Mouse (Mus musculus): ENCODE data around the gene Add2.

The Add2 gene

DNA sequence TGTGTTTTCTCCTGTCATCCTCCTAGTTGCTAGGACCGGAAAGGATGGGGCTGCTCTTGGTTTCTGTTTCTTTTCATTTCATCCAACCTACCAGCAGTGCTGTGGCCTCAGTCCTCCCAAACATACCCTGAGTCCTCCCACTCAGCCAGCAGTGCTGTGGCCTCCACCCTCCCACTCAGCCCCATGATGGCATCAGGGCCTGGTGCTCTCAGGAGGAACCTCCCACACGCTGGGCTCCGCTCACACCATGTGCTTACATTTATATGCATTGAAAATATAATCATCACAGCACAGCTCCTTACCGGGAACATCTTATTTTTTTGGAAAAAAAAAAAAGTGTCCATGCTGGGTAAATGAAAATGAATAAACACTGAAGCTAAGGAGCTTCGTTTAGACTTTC is 20.0 kb downstream of the Add2 start:
- no peak for DNase-seq (ENCODE audit: low spot score)

DNA sequence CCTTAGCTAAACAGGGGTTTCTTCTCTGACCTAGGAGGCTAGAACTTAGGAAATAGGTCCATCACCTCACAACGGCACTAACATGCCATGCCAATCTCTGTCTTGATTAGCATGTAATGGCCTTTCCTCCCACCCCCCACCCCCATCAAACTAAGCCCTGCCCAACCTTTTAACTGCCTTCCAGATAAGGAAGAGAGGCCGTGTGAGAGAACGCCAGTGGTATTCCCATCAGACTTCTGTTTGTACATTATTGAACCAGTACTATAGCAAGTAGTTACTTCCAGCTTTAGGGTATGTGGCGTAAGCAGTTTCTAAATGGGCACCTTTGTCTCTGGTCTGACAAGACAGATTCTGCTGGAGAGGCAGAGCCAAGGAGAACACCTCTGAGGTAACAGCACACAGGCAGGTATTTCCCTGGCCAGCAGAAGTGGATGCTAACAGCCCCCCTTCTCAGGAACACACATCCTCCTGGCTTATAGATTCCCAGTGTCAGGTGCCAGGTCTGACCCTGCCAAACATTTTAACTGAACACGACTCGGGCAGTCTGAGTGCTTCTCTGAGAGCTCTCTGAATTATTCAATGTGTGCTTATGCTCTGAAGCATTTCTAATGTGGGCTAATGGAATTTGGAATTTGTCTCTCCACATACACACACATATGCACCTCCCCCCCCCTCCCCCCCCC is 22.2 kb downstream of the Add2 start:
- DNase-seq (ENCODE audit: low spot score): no peak

DNA sequence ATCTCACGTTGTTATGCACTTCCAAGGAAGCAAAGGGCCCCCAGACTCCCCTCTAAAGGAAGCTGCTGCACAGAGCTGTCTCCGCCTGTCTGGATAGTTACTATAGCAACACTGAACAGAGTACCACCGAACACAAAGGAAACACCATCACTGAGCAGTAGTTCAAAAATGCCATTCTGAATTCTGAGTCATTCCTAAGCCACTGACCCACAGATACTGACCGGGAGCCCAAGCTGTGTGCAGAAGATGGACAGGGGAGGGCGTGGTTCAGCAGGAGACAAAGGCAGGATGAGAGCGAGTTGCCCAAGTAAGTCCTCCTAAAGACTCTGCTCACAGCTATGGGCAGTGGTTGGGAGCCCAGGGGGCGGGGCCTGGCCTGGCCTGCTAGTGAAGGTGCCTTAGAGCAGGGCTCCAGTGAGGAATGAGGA is 23.6 kb downstream of the Add2 start:
- DNase-seq (ENCODE audit: low spot score): no peak

DNA sequence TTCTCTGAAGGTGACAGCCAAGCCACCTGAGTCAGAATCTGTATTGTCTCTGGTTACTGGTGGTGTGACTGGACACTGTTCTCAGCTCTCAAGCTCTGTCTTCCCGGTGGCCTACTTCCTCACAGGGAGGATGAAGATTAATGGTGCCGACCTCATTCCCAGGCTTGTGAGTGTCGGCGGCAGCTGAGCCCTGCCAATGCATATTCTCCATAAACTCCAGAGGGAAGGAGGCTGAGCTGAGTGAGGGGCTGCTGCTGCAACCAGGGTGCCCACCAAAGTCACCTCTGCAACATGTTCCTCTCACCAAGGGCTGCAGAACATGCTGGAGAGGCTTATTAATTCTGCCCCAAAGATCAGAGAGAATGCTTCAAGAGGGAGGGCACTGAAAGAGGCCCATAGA is 24.1 kb downstream of the Add2 start:
- DNase-seq (ENCODE audit: low spot score): no peak

DNA sequence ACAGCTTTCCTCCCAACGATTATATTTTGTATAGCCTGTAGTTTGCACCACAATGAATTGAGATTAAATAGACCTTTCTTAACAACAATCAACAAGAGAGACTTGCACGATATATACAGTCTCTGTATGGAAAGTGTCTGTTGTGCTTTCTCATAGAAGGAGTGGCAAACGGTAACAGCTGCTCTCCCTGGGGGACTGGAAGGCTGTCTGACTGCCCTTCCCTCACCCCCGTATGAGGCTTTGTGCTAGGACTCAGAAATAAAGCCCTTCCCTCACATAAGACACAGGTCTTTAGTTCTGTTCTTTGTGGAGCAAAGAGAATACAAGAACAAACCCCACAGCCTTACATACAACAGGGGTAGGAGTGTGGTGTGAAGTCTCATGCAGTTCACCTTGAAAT is 24.6 kb downstream of the Add2 start:
- no peak for DNase-seq (ENCODE audit: low spot score)

DNA sequence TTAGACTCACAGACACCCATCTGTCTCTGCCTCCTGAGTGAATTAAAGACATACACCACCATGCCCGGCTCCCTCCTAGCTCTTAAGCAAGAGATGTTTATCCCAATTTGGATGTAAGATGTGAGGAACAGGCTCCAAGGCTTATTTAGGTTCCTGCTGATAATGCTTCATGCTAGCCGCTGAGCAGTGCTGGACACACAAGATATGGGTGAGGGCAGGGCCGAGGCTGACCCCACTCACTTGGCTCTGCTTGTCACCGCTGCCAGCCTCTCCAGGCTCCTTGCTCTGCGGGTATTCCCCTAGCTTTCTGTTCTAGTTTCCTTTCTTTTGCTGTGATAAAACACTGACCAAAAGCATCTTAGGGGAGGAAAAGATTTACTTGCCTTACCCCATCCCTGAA is 25.1 kb downstream of the Add2 start:
- no peak for DNase-seq (ENCODE audit: low spot score)

GRCm38 (mm10) chr6:86058475-86058874 is 30.0 kb downstream of the Add2 start:
- no peak for DNase-seq (ENCODE audit: low spot score)

DNA sequence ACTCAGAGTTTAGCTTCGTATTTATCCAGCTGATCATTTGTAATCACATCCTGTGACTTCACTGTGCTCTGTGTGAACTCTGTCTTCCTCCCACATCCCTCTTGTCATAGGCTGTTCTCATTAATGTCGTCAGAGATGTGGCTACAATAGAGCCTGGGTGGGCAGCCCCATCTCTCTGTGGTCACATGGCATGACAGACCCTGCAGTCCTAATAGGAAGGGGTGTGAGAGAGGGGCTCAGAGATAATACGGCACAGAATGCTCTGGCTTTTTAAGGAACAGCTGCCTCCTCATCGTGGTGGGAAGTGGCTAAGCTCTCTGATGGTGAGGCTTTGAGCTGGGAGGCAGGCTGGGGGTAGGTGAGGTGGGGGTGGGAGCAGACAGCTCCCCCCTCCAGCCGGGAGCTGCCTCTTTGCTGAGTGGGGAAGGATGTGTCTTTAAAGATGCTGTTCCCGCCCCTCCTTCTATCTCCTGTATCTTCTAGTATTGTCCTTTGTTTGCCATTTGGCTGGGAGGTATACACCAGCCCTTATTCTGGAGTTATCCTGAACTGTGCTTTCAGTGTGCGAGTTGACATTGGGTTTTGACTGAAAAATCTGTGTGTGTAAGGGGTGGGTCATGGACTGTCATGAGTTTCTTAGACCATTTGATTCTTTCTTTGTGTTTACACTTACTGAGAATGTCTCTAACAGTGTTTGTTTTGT is 30.8 kb downstream of the Add2 start:
- DNase-seq (ENCODE audit: low spot score): no peak

DNA sequence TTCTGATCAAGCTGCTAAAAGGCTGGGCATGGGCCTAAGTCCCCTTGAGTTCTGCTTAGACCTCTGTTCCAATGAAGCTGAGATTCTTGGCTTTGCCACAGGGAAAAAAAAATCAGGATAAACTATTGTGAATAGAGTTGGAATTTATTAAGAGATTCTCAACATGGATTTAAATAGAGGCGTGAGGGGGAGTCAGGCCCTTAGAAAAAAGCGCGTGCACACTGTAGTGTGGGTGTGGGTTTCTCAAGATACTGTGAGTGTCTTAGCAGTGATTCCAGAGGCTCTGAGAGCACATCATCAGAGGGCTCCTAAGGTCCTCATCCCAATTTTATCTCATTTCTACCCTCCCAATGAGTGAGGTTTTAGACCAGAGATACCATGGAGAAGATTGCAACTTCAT is 31.7 kb downstream of the Add2 start:
- no peak for DNase-seq (ENCODE audit: low spot score)

DNA sequence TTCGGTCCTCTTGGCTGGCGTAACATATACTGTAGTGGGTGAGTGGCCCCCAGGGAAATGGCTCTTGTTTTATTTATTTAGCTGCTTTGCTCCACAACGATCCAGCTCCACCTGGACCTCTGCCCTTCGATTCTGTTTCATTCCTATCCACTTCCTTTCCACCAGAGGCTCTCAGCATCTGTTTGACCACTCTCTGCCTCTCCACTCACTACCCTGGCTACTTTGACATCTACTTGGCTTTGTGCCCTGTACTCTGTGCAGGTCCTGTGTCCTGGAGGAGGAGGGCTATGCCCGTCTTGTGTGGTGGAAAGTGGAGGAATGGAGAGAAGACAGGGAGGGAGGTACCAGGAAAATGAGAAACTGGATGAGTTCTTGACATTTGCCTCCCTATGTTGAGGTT is 33.7 kb downstream of the Add2 start:
- DNase-seq (ENCODE audit: low spot score): no peak

- DNase-seq (ENCODE audit: low spot score): no peak
Observed at GRCm38 (mm10) chr6:86062684-86063083, 34.2 kb downstream of the Add2 start.

DNA sequence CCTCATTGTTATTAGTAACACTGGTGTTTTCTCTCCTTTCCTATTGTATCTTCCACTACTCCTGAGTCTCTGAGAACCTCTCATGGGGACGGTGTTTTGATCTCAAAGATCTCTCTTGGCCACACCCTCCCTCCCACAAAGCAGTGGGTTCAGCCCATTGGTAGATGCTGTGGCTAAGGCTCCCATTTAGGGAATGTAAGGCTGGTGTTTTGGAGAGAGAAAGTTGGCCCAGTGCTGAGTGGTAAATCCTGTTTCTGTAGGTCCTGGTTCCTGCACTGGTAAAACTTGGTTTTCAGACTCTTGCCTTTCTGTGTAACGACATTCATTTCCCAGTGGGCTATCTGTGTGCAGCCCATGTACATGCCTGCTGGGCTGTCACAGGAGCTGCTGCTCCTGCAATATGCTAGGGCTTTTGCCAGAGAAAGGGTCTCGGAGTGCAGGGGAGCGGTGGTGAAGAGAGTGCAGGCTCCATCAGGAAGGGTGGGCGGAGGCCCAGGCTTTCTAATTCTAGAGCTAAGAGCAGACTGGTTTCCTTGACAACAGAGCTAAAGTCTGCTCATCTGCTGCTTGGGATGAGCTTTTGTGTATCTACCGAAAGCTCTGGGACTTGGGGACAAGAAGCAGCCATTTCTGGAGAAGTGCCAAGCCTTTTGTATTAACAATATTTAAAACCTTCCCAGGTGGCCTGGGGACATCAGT is 36.0 kb downstream of the Add2 start:
- no peak for DNase-seq (ENCODE audit: low spot score)

DNA sequence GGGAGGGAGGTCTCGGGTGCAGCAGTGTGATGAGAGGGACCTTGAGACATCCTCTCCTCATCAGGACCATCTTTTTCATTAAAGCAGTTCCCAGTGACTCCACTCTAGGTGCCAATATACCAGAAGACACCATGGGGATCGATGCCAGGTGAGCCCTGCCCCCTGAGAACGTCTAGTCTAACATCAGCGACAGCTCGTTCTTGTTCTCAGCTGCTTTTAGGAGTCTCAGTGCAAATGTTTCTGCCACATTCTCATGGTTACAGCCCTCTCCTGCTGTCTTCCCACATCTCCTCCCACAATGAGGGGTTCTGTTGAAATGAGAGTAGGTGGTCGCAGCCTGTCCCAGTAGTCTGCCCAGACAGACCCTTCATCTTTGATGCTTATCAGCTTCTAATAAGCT is 38.2 kb downstream of the Add2 start:
- DNase-seq (ENCODE audit: low spot score): no peak

DNA sequence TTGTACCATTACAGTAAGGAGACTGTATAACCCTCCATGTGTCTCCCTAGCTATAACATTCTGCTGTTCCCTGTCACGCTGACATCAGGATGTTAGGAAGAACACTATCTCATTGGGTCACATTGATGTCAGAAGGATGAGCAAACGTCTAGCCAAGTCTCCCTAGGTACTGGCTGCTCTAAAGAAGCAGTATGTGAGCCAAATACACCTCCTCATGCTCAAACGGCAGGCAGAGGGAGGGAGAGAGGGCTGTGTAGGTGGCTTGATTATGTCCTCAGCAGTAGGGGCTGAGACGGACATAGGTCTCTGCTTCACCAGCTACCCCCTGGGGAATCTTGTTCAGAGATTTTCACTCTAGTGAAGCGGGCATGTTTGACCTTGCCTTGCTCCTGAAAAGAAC is 38.7 kb downstream of the Add2 start:
- DNase-seq (ENCODE audit: low spot score): no peak

- no peak for DNase-seq (ENCODE audit: low spot score)
Observed at GRCm38 (mm10) chr6:86069009-86069408, 40.5 kb downstream of the Add2 start.

GRCm38 (mm10) chr6:86069856-86070255 is 41.4 kb downstream of the Add2 start:
- no peak for DNase-seq (ENCODE audit: low spot score)

- no peak for DNase-seq (ENCODE audit: low spot score)
Observed at GRCm38 (mm10) chr6:86070277-86070676, 41.8 kb downstream of the Add2 start.

GRCm38 (mm10) chr6:86073882-86074281 is 45.4 kb downstream of the Add2 start:
- no peak for DNase-seq (ENCODE audit: low spot score)

- DNase-seq (ENCODE audit: low spot score): no peak
Observed at GRCm38 (mm10) chr6:86074538-86075204, 46.2 kb downstream of the Add2 start.

DNA sequence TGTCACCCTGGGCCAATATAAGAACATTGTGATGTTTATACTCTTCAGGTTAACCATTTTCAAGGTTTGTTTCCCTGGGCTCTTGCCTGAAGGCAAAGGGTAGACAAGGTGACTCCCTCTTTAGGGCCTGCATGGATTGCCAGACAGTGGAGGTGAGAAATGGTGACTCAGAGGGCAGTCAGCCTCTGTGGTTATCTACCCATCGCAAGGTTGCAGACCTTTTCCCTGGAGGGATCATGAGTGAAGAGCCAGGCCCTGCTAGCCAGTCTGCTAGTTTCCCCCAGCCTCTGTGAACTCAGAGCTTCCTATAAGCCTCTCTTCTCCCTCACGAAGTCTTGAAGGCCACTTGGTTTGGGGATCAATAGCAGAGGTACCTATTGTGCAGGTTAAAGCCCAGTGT is 48.0 kb downstream of the Add2 start:
- no peak for DNase-seq (ENCODE audit: low spot score)

DNA sequence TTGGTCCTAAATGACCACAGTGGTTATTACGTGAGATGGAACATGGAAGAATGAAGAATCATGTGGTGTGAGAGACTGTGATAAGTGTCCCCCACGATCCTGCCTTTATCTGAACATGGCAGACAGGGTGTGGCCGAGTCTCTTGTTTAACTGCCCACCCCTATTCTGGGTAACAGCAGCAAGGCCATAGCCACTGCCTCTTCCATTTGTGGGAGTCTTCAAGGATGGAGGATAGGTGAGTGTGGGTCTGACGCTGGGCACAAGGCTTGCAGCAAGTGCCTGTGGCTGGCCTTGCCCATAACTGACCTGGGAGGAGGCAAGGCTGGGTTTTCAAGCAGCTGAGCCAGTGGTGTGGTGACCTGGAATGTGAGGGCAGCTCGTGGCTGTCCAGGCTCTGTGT is 49.4 kb downstream of the Add2 start:
- no peak for DNase-seq (ENCODE audit: low spot score)

- DNase-seq (ENCODE audit: low spot score): no peak
Observed at GRCm38 (mm10) chr6:86078361-86079010, 50.0 kb downstream of the Add2 start.
